Mouse (Mus musculus) embryonic facial prominence, embryonic 12.5 days (tissue): Measurements from ENCODE around the gene Il1b. TPM values are rescaled to one million over a fixed set of nuclear protein-coding genes. Genes with fewer than 3 reads are reported as not detected.

Experiments used
- ATAC-seq: fragments of 200-750 bp; cut with Nextera tagmentation; 2 replicates; pipeline ENCODE4 v1.8.0; 2017; ENCODE audit not compliant: insufficient number of reproducible peaks, insufficient read depth, low FRiP score, low TSS enrichment
- H3K27ac ChIP-seq: fragments of 300-500 bp; sonication (generic); 2 replicates; pipeline ENCODE4 v1.5.1; 2016; ENCODE audit warnings: mild to moderate bottlenecking
- H3K27me3 ChIP-seq: fragments of 300-500 bp; sonication (generic); 2 replicates; pipeline ENCODE4 v1.6.1; 2016; ENCODE audit warnings: mild to moderate bottlenecking, moderate library complexity
- H3K36me3 ChIP-seq: fragments of 300-500 bp; sonication (generic); 2 replicates; pipeline ENCODE4 v1.6.1; 2016; ENCODE audit warnings: mild to moderate bottlenecking
- H3K4me1 ChIP-seq: fragments of 300-500 bp; sonication (generic); 2 replicates; pipeline ENCODE4 v1.6.1; 2016
- H3K4me2 ChIP-seq: fragments of 300-500 bp; sonication (generic); replicated peaks from 2 replicates; pipeline ENCODE4 v1.6.1; 2016; ENCODE audit warnings: mild to moderate bottlenecking, moderate library complexity
- H3K4me3 ChIP-seq: fragments of 300-500 bp; sonication (generic); 2 replicates; pipeline ENCODE4 v1.5.1; 2016; ENCODE audit warnings: mild to moderate bottlenecking
- H3K9ac ChIP-seq: fragments of 300-500 bp; sonication (generic); 2 replicates; pipeline ENCODE4 v1.6.1; 2016; ENCODE audit warnings: mild to moderate bottlenecking, moderate library complexity
- H3K9me3 ChIP-seq: fragments of 300-500 bp; sonication (generic); 2 replicates; pipeline ENCODE4 v1.6.1; 2016; ENCODE audit warnings: mild to moderate bottlenecking, moderate library complexity
- WGBS: fragments of 180-500 bp; shearing (Covaris S2); methylation state at CpG from one replicate; pipeline ENCODE4 v1.1.7; 2016; 5-methylcytosine and 5-hydroxymethylcytosine counted together
- polyA plus RNA-seq: library from polyadenylated mRNA; unstranded; fragments of >200 nt; fragmentation: Nextera tagmentation; extraction: Ambion mirVana; gene quantifications from 2 replicates; pipeline ENCODE4 v1.2.1, GENCODE M21; 2016

Il1b gene
- polyA plus RNA-seq, 1 experiment from 2014 or later, result not detected

DNA sequence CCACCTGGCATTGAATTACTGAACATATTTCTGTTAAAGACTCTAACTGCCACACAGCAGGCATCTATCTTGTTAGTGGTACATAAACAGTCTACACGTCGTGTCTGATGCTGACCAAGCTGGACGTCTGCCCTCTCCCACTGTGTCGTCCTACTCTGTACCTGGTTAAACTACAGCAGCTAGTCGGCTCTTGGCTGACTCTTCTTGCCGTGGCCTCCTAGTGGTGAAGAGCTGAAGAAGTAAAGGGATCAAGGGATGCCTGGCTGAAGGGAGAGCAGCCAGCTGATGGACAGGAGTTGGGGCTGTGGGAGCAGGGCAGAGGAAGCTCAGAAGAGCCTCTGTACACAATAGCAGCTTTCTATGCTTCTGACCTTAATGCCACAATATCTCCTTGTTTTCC, 22.6 kb upstream of the Il1b start:
- H3K27me3 ChIP-seq, result no peaks in the 10 kb centered on the region
- no peak overlapping the region for H3K27ac ChIP-seq
- H3K9ac ChIP-seq, result no peak overlapping the region
- 31% methylated on average over 6 of the region's 6 CpGs for WGBS
- no peak overlapping the region for H3K4me2 ChIP-seq
- H3K36me3 ChIP-seq, result no peaks in the 10 kb centered on the region
- no peaks in the 10 kb centered on the region for H3K9me3 ChIP-seq
- no peaks in the 10 kb centered on the region for H3K4me1 ChIP-seq
- H3K4me3 ChIP-seq, result no peak overlapping the region
- no peak for ATAC-seq

DNA sequence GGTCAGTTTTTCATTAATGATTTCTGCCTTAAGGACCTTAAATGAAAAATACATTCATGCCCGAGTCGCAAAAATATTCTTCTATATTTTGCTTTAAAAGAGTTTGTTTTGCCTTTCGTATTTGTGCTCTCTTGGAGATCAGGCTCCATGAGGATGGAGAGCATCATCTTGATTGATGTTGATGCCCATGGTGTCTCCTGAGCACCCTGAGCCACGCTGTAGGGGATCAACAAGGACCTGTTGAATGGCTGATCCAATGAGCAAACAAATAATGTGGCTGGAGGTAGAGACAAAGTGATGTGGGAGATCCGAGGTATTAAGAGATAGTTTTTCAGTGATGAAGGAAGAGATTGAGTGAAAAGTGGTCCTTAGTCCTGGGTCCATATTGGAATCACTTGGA, 19.2 kb upstream of the Il1b start:
- Histone ChIP-seq H3K4me3 (no peak overlapping the region), H3K27ac (no peak overlapping the region), H3K27me3 (no peaks in the 10 kb centered on the region), H3K4me1 (no peaks in the 10 kb centered on the region), H3K9me3 (no peaks in the 10 kb centered on the region), H3K36me3 (no peaks in the 10 kb centered on the region), H3K9ac (no peak overlapping the region), H3K4me2 (no peak overlapping the region)
- no peak for ATAC-seq
- WGBS, result 86% methylated on average over 5 of the region's 5 CpGs

DNA sequence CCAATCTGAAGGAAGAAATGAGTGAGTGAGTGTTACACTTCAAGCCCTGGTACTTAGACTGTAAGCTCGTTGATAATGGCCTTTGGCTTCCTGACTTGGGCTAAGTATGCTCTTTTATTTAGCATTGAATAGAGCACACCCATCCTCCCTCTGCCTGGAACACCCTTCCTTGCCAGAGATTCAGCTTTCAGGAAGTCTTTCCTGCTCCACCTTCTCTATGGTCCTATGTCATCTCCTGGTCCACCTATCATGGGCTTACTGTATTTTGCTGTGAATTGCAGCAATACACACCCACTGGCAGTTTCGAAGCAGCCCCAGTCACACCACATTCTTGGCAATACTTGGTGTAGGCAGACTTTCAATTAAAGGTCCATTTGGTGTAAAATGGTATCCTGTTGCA, 18.4 kb upstream of the Il1b start:
- Histone ChIP-seq H3K27me3 (no peaks in the 10 kb centered on the region), H3K9ac (no peak overlapping the region), H3K4me3 (no peak overlapping the region), H3K27ac (no peak overlapping the region), H3K4me1 (no peaks in the 10 kb centered on the region), H3K4me2 (no peak overlapping the region), H3K36me3 (no peaks in the 10 kb centered on the region), H3K9me3 (no peaks in the 10 kb centered on the region)
- no peak for ATAC-seq
- 73% methylated on average over 2 of the region's 2 CpGs for WGBS

DNA sequence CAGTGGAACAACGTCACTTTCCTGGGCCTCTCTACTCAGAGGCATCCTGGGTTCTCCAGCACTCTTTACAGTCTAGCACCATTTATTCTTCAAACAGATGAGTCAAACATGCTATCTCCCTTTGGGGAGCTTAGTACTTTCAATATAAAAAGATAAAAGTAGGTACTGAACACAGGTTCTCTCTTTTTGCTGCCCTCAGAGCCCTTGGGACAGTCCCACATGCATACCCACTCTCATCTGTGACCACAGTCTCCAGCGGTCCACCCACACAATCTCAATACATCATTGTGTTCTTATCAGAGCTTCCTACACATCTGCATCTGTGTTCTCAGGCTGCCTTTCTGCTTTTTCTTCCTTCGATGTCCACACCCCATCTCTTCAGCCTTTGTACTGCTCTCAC, 14.4 kb upstream of the Il1b start:
- ATAC-seq, result no peak
- no peak overlapping the region for H3K4me2 ChIP-seq

GRCm38 (mm10) chr2:129384272-129384660, 13.3 kb upstream of the Il1b start:
- no peaks in the 10 kb centered on the region for H3K9me3 ChIP-seq
- no peak overlapping the region for H3K4me2 ChIP-seq
- H3K36me3 ChIP-seq, result no peaks in the 10 kb centered on the region
- WGBS, result 81% methylated on average over 8 of the region's 8 CpGs
- no peak for ATAC-seq
- no peak overlapping the region for H3K9ac ChIP-seq
- H3K27ac ChIP-seq, result no peak overlapping the region
- no peaks in the 10 kb centered on the region for H3K27me3 ChIP-seq
- H3K4me3 ChIP-seq, result no peak overlapping the region
- H3K4me1 ChIP-seq, result no peaks in the 10 kb centered on the region

More for the DNA sequence above, 14.4 kb upstream of the Il1b start:
- 86% methylated on average over 3 of the region's 3 CpGs for WGBS
- Histone ChIP-seq H3K4me3 (no peak overlapping the region), H3K27me3 (no peaks in the 10 kb centered on the region), H3K36me3 (no peaks in the 10 kb centered on the region), H3K9me3 (no peaks in the 10 kb centered on the region), H3K4me1 (no peaks in the 10 kb centered on the region), H3K9ac (no peak overlapping the region), H3K27ac (no peak overlapping the region)

DNA sequence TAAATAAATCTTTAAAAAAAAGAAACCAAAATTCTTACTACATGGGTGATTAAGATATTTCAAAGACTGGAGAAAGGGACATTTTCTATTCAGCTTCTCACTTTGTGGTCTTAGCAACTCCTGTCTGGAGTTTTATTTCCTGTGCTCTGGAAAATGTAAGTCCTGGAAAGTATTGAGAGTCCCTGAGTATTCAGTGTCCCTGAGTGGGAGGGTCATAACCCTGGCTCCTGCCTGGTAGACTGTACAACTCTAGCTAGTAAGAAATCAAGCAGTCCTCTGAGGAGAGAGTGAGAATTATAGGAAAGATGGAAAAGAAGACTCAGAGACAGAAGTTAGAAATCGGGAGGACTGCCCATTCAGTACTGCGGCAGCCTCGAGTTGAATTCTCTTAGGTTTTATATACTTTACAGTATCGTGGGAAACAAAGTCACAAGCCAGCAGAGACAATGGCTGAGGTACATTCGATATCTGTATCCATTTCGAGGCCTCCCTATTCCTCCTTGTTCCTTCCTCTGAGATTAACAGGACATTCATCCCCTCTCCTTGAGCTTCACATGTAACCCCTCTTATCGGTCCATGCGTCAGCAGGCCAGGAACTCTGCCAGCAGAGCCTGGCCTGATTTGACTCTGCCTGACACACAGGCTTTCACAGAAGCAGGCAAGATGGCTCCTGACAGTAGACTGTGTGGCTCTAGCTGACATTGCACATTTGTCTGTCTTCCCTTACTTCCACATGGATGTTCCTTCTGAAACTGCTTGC, 12.8 kb upstream of the Il1b start:
- Histone ChIP-seq H3K27me3 (no peaks in the 10 kb centered on the region), H3K9ac (no peak overlapping the region), H3K36me3 (no peaks in the 10 kb centered on the region), H3K9me3 (no peaks in the 10 kb centered on the region), H3K4me3 (no peak overlapping the region), H3K27ac (no peak overlapping the region), H3K4me2 (no peak overlapping the region), H3K4me1 (no peaks in the 10 kb centered on the region)
- ATAC-seq, result no peak
- 89% methylated on average over 8 of the region's 8 CpGs for WGBS

- Histone ChIP-seq H3K4me1 (no peaks in the 10 kb centered on the region), H3K36me3 (no peaks in the 10 kb centered on the region), H3K4me2 (no peak overlapping the region), H3K27ac (no peak overlapping the region), H3K4me3 (no peak overlapping the region), H3K9ac (no peak overlapping the region), H3K9me3 (no peaks in the 10 kb centered on the region), H3K27me3 (no peaks in the 10 kb centered on the region)
- no peak for ATAC-seq
- 83% methylated on average over 5 of the region's 5 CpGs for WGBS
Measured at GRCm38 (mm10) chr2:129380746-129381474, 10.0 kb upstream of the Il1b start.

GRCm38 (mm10) chr2:129380211-129380610, 9.3 kb upstream of the Il1b start:
- Histone ChIP-seq H3K4me3 (no peak overlapping the region), H3K27ac (no peak overlapping the region), H3K4me2 (no peak overlapping the region), H3K9ac (no peak overlapping the region), H3K36me3 (no peaks in the 10 kb centered on the region), H3K4me1 (no peaks in the 10 kb centered on the region), H3K27me3 (no peaks in the 10 kb centered on the region), H3K9me3 (no peaks in the 10 kb centered on the region)
- no peak for ATAC-seq
- 74% methylated on average over 5 of the region's 5 CpGs for WGBS

- H3K4me3 ChIP-seq, result no peak overlapping the region
- no peaks in the 10 kb centered on the region for H3K27me3 ChIP-seq
- no peak for ATAC-seq
- H3K4me2 ChIP-seq, result no peak overlapping the region
- H3K9me3 ChIP-seq, result no peaks in the 10 kb centered on the region
- no peaks in the 10 kb centered on the region for H3K36me3 ChIP-seq
- 90% methylated on average over 4 of the region's 4 CpGs for WGBS
- H3K9ac ChIP-seq, result no peak overlapping the region
- no peak overlapping the region for H3K27ac ChIP-seq
- H3K4me1 ChIP-seq, result no peaks in the 10 kb centered on the region
Measured at GRCm38 (mm10) chr2:129373307-129373706, 2.4 kb upstream of the Il1b start.

DNA sequence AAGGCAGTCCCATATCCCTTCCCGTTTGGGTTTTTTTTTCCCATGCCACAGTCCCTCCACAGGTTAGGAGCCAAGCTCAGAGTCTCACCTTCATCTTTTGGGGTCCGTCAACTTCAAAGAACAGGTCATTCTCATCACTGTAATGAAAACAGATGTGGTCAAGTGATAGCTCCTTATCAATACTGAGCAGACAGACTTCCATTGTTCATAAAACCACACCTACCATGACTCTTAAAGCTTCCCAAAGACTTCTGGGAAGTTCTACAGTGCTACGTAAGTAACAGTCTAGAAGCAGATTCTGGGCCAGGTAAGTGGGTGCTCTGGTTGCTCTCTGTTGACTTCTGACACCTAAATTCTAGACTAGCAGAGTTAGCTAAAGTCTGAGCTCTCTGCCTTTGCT, 1.3 kb downstream of the Il1b start:
- Histone ChIP-seq H3K27ac (no peak overlapping the region), H3K9me3 (no peaks in the 10 kb centered on the region)

GRCm38 (mm10) chr2:129368795-129369194, 2.1 kb downstream of the Il1b start:
- no peak for ATAC-seq
- Histone ChIP-seq H3K4me3 (no peak overlapping the region), H3K36me3 (no peaks in the 10 kb centered on the region), H3K4me1 (no peaks in the 10 kb centered on the region), H3K9me3 (no peaks in the 10 kb centered on the region), H3K9ac (no peak overlapping the region), H3K27ac (no peak overlapping the region), H3K27me3 (no peaks in the 10 kb centered on the region), H3K4me2 (no peak overlapping the region)
- 87% methylated on average over 5 of the region's 5 CpGs for WGBS

More for the DNA sequence above, 1.3 kb downstream of the Il1b start:
- no peaks in the 10 kb centered on the region for H3K27me3 ChIP-seq
- no peak for ATAC-seq
- 73% methylated on average over 3 of the region's 3 CpGs for WGBS
- H3K4me3 ChIP-seq, result no peak overlapping the region
- no peaks in the 10 kb centered on the region for H3K4me1 ChIP-seq
- no peak overlapping the region for H3K9ac ChIP-seq
- no peak overlapping the region for H3K4me2 ChIP-seq
- no peaks in the 10 kb centered on the region for H3K36me3 ChIP-seq

DNA sequence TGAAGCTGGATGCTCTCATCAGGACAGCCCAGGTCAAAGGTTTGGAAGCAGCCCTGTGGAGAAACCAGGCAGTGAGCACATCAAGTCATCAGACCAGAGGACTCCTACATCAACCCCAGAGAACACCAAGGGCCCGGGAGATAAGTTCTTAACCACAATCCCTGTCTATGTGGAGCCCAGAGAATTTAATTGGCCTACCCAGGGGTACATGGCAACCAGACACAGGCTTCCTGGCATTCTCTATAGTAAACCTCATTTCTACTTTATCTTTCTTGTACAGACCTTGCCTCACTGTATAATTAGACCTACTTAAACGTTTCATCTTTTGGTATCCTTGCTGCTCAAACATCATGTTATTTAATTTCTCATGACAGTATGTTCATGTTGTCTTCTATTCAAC, 2.8 kb downstream of the Il1b start:
- Histone ChIP-seq H3K4me2 (no peak overlapping the region), H3K27ac (no peak overlapping the region), H3K27me3 (no peaks in the 10 kb centered on the region), H3K4me3 (no peak overlapping the region), H3K4me1 (no peaks in the 10 kb centered on the region), H3K9me3 (no peaks in the 10 kb centered on the region), H3K36me3 (no peaks in the 10 kb centered on the region), H3K9ac (no peak overlapping the region)
- 71% methylated on average over 2 of the region's 2 CpGs for WGBS
- ATAC-seq, result no peak
